29 mouse cellular contexts compared by ENCODE assay signal in the genomic region with DNA sequence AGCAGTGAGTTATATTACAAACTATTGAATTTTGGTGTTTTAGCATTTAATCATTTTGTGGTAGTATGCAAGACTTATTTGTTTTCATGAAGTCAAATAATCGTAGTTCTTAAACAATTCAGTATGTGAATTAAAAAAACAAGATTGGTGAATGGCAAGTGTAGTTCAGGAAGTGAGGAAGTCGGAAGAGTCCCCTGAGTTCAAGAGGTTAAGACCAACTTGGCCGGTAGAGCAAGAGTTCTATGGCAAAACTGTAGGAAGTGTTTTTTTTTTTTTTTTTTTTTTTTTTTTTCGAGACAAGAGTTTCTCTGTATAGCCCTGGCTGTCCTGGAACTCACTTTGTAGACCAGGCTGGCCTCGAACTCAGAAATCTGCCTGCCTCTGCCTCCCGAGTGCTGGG.
"Had no signal": no experiment of that assay in that cellular context is flagged by ENCODE, and none has a peak within 500 bp of the region (broad histone marks: within the 10 kb centered on the region; RNA-seq: fewer than 3 reads in every experiment).

No protein-coding gene starts in this region.

- ATAC-seq: liver, embryonic 12.5 days; lung, postnatal 0 days; midbrain, embryonic 13.5 days; midbrain, embryonic 16.5 days had no signal

- H3K9ac ChIP-seq: limb, embryonic 12.5 days; limb, embryonic 13.5 days; limb, embryonic 15.5 days; liver, embryonic 12.5 days; liver, embryonic 14.5 days; liver, embryonic 15.5 days; lung, embryonic 14.5 days; lung, embryonic 15.5 days; midbrain, embryonic 12.5 days; midbrain, embryonic 13.5 days; neural tube, embryonic 12.5 days had no signal

- H3K27me3 ChIP-seq: limb, embryonic 12.5 days; limb, embryonic 13.5 days; limb, embryonic 15.5 days; liver, embryonic 12.5 days; liver, embryonic 15.5 days; lung, embryonic 15.5 days; megakaryocyte, embryonic 14.5 days; midbrain, embryonic 12.5 days; midbrain, embryonic 13.5 days; neural tube, embryonic 12.5 days had no signal

- H3K4me3 ChIP-seq: left cerebral cortex, adult 2 months; limb, embryonic 10.5 days; limb, embryonic 12.5 days; limb, embryonic 13.5 days; limb, embryonic 15.5 days; liver, embryonic 12.5 days; liver, embryonic 15.5 days; lung, embryonic 15.5 days; megakaryocyte, embryonic 14.5 days; midbrain, embryonic 10.5 days; midbrain, embryonic 12.5 days; midbrain, embryonic 13.5 days; myocyte; neural tube, embryonic 12.5 days had no signal

- H3K4me2 ChIP-seq: limb, embryonic 12.5 days; limb, embryonic 13.5 days; limb, embryonic 15.5 days; liver, embryonic 11.5 days; liver, embryonic 15.5 days; lung, embryonic 14.5 days; lung, embryonic 15.5 days; midbrain, embryonic 12.5 days; midbrain, embryonic 13.5 days; neural tube, embryonic 12.5 days had no signal

- H3K27ac ChIP-seq: left cerebral cortex, adult 2 months; limb, embryonic 10.5 days; limb, embryonic 12.5 days; limb, embryonic 13.5 days; limb, embryonic 15.5 days; liver, embryonic 12.5 days; liver, embryonic 14.5 days; liver, embryonic 15.5 days; lung, embryonic 15.5 days; macrophage; midbrain, embryonic 10.5 days; midbrain, embryonic 12.5 days; midbrain, embryonic 13.5 days; neural tube, embryonic 12.5 days had no signal

- H3K9me3 ChIP-seq: limb, embryonic 10.5 days; limb, embryonic 12.5 days; limb, embryonic 13.5 days; limb, embryonic 15.5 days; liver, embryonic 12.5 days; liver, embryonic 15.5 days; lung, embryonic 15.5 days; megakaryocyte, embryonic 14.5 days; midbrain, embryonic 10.5 days; midbrain, embryonic 12.5 days; midbrain, embryonic 13.5 days; neural tube, embryonic 12.5 days had no signal

- DNase-seq: left cerebral cortex, postnatal 4 days; liver; lung, adult 18-20 months; lung, adult 2 months; lung, embryonic 14.5 days; lung, postnatal 10 days; lung, postnatal 14 days; lung, postnatal 36 days; lung, postnatal 4 days; midbrain, embryonic 14.5 days had no signal
